Mouse (Mus musculus): ENCODE measurements around the gene Eddm3b.

DNA sequence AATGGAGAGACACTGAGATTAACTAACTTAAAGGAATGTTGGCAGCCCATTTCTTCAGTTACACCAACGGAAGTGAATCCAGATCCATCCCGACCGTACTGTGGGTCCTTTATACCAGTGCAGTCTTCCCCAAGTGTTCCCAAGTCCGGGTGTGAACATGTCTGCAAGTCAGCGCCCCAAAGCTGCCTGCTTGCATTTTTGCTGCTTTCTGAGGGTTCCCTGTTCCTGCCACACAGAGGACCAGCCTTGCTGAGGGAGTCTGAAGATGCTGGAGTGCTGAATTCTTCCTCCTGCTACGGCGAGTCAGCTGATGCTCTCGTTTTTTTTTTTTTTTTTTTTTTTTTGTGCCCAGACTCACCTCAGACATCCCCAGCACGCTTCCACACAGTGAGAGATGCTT, 19.3 kb upstream of the Eddm3b start:
- TF ChIP-seq CTCF (IDR thresholded peaks at IDR 0.05; ENCODE audit: low read depth): no peak
- no peak for TF ChIP-seq EP300 (IDR thresholded peaks at IDR 0.05; ENCODE audit: low read depth)

Data from liver, postnatal 0 days (tissue).